Mouse (Mus musculus): Measurements from ENCODE around the gene Ncam2. TPM values are rescaled to one million over a fixed set of nuclear protein-coding genes. Genes with fewer than 3 reads are reported as not detected.

The Ncam2 gene
- total RNA-seq (2021), result 1 to 10 TPM; 1.1 to 1.2 TPM
- long read RNA-seq, experiment 1, result 0 reads
- long read RNA-seq, experiment 2, result 0 reads

DNA sequence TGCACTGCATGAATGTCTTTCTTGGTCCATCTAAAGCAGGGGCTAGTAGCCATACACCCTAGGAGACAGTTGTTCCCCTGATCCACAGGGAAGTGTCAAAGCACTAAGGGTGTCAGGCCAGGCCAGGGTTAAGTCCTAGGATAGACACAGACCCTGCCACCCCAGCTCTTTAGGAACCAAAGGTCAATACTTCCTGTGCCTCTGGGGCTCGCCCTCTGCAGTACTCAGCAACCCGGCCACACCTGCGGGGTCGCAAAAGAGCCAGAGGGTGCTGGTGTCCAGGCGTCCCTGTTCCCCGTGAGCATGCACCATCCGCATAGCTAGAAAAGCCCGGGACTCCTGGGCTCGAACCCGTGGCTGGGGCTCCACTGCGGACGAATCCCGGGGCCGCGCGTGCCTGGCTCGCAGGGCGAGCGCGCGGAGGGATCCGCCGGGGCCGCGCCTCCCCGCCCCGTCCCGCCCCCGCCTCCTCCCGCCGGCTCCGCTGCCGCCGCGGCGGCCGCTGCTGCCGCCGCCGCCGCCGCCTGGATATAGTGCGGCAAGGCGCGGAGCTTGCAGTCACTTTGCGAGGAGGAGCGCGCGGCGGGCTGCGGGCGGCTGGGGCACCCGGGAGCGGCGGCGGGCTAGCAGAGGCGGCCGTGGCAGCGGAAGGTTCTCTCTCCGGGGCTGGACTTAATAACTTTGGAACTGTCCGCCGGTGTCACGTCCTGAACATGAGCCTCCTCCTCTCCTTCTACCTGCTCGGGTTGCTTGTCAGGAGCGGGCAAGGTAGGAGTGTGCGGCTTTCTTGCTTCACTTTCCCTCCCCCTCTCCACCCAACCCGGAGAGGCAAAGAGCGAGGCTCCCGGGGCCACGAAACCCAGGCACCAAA lies at the start of gene Ncam2:
TSS of gene Ncam2 (plus strand) at position 497 of the 871 bp plus-strand sequence.
- DNase-seq, result peak; percentile 65 to 68

- no peak for DNase-seq
Measured at GRCm38 (mm10) chr16:81170828-81171227, 29.7 kb upstream of the Ncam2 start.

DNA sequence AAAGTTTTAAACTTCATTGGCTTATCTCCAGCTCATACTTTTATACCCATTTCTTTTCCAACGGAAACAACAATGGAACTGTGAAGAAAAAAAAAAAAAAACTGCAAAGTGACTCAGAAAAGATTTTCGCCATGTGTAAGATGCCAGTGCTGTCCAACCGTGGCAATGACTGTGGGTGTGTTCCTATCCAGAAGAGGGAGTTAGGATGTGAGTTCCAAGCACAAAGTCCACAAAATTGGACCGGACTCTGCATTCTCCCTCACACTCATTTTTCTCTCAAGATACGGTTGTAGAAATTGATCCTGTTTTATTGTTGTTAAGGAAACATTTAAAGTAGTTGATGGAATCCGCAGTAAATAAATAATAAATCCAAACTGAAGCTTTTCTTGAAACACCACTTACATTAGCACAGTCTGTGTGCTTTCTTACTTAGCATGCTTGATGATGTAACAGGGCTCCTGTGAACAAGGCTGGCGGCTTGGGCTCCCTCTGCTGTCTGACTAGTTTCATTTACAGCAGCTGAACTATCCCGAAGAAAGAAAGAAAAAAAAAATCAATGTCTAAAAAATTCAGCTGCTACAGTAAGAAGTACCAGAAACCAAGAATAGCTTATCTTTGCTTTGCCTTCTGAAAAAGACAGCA lies 25.1 kb upstream of the Ncam2 start:
- peak; percentile 23 to 55 for DNase-seq

- no peak for DNase-seq
Measured at GRCm38 (mm10) chr16:81179801-81180200, 20.7 kb upstream of the Ncam2 start.

DNA sequence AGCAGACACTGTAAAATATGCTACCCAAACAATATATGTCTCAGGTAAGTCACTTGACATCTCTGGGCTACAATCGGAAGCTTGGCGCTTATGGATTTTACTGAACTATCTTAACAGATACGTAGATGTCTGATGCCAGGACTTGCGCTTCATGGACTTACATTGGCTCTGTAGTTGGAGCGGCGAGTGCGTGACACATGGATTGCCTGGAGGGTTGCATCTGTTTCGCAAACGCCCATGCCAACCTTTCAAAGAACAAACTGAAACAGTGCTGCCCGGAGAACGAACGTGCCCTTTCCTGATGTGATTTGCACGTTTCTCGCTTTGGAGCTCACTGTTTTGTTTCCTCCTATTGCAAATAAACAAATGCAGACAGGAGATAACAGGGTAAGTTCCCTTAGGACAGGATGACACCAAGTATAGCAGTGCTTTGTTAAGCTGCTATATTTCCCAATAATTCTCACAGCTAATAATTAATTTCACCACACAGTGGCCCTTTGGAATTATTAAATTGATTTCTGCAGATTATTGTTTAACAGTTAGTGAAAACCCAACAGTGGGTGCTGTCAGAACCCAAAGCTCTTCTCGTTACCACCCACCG lies 12.8 kb upstream of the Ncam2 start:
- no peak for DNase-seq

- DNase-seq, result no peak
Measured at GRCm38 (mm10) chr16:81191621-81192020, 8.9 kb upstream of the Ncam2 start.

GRCm38 (mm10) chr16:81192607-81193006 lies 7.9 kb upstream of the Ncam2 start:
- no peak for DNase-seq

GRCm38 (mm10) chr16:81199467-81199866 lies 1.0 kb upstream of the Ncam2 start:
- DNase-seq, result no peak

DNA sequence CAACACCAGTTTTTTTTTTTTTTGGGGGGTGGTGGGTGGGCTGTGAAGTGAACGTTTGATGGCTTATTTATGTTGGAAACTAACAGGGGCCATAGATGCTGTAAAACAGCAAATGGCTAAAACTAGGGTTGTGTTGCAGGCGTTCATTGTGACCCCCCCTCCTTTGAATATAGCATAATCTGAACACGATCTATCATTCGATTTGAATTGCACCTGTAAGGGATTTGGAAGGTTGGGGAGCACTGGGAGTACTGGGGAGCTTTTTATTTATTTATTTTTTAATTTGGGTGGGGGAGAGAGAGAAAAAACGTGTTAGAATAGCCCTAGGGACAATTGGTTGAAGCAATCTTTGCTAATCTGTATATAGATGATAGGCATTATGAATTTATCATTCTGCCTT lies 974 bp downstream of the Ncam2 start:
- DNase-seq, result no peak

GRCm38 (mm10) chr16:81201992-81202391 lies 1.5 kb downstream of the Ncam2 start:
- DNase-seq, result peak; percentile 16 to 30

GRCm38 (mm10) chr16:81202721-81203161 lies 2.2 kb downstream of the Ncam2 start:
- no peak for DNase-seq

DNA sequence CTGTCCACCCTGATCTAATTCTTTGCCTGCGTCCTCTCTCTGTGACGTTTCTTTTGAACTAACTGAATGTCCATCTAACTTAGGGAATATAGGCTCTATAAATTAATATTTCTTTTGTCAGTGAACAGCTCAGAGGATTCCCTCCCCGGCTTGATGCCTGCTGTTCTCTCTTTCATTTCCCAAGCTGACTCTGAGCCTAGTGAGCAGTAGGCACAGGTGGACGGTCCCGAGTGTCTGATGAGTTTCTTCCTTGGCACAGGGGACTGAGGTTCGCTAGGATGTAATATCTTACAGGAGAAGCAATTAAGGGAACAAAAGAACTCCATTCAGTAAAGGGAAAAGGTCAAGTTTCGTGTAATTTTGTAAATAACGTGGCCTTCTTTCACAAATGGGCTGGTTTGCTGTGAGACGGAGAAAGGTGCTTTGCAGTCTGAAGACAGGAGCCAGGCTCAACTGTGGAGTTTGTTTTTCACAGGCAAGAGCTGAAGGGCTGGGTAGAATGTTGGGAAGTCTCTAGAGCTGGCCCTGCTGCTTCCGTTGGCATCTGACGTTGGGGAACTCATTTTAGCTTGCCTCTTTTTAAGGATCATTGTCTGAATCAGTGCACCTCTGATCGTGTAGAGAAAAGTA lies 4.0 kb downstream of the Ncam2 start:
- no peak for DNase-seq

GRCm38 (mm10) chr16:81221176-81221575 lies 20.7 kb downstream of the Ncam2 start:
- no peak for DNase-seq

DNA sequence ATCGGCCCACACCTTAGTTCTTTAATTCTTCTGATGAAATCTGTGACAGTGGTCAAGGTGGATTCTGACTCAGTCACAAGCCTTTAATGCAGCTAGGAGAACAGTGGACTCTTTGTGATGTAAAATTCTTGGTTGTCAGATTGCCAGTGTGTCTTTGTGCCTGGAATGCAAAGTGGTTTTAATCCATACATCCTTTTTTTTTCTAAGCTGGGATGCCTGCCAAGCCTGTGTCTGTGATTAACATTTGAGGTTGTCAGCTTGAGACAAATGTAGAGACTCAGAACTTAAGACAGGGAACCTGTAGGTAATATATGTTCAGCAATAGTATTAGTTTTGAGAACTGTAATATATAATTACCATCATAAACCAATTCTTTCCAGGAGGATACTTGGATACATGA lies 23.3 kb downstream of the Ncam2 start:
- DNase-seq, result no peak

GRCm38 (mm10) chr16:81224253-81224652 lies 23.8 kb downstream of the Ncam2 start:
- DNase-seq, result no peak

- no peak for DNase-seq
Measured at GRCm38 (mm10) chr16:81254875-81255274, 54.4 kb downstream of the Ncam2 start.

GRCm38 (mm10) chr16:81260429-81260828 lies 59.9 kb downstream of the Ncam2 start:
- no peak for DNase-seq

GRCm38 (mm10) chr16:81273597-81274360 lies 73.3 kb downstream of the Ncam2 start:
- DNase-seq, result no peak

DNA sequence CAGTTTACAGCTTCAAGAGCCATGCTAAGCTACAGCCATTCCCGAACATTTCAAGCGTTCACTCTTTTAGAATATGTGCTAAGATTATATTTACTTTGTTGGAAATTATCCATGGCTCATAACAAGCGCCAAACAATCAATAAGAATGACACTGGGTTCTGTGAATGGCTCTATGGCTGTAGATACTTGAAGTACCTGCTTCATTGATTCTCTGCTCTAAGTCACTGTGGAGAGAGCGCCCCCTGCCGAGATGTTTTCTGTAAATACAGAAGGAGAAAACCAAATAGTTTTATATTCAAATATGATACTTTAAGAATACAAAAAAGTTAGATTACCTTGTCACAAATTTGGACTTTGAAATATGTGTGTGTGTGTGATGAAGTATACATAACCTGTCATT lies 83.7 kb downstream of the Ncam2 start:
- DNase-seq, result peak; percentile 43 to 61

- no peak for DNase-seq
Measured at GRCm38 (mm10) chr16:81284859-81285837, 84.7 kb downstream of the Ncam2 start.

All from adrenal gland, postnatal 36 days (tissue).